Mouse (Mus musculus) G1E (cell line): ENCODE results near the gene Prokr1.

ENCODE experiments used
- CTCF ChIP-seq: IDR thresholded peaks from 2 replicates; pipeline ENCODE4 v1.5.1; 2012; ENCODE audit warnings: low read depth, low read length, inconsistent platforms, mixed read lengths
- TAL1 ChIP-seq: conservative IDR thresholded peaks from 2 replicates; pipeline ENCODE4 v1.6.1; 2012; ENCODE audit warnings: low read depth, low read length, inconsistent platforms, mixed read lengths

- TF ChIP-seq CTCF (no peak), TAL1 (no peak)
Measured at GRCm38 (mm10) chr6:87576648-87577330, 13.8 kb downstream of the Prokr1 start.
